Mouse (Mus musculus): ENCODE measurements at regions not wholly inside any gene's neighbourhood (a gene's known extent, or its start where the extent isn't known, plus 50 kb on each side); places are given as distances from the start of the nearest gene placed in this dataset.

DNA sequence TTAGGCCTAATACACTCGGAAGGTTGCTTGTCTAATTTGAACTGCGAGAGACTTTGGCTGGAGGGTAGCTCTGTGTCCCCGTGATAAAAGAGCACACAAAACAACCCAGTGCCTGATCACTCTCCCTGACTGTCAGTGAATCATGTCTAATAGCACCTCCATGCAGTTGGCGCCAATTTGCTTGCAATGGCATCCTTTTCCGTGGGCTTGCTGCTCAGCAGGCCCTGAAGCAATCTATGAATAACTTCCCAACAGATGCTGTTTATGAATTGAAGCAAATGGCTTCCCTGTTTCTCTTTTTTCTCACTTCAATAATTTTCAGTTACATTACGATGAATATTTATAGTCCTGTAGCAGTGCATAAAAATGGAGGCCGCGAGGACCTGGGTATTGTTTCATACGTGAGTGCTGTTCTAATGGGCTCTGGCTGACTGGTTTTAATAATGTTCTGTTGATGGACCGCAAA lies 112.9 kb upstream of the Fam19a1 start:
- no peaks in the 10 kb centered on the region for H3K4me1 ChIP-seq (ENCODE audit: control insufficient read depth, insufficient read depth, low read length)
- DNase-seq (ENCODE audit: low spot score, missing footprints) (no peak), ATAC-seq (ENCODE audit: low FRiP score) (no peak)
- no peak overlapping the region for H3K27ac ChIP-seq (ENCODE audit: low read depth, low read length)
- H3K27me3 ChIP-seq (ENCODE audit: control insufficient read depth, insufficient read depth, low read length), result no peaks in the 10 kb centered on the region
- no peak overlapping the region for H3K4me2 ChIP-seq
- WGBS, result 87% methylated on average over 10 of the region's 10 CpGs
- H3K9ac ChIP-seq (ENCODE audit: low read length), result no peak overlapping the region
- H3K36me3 ChIP-seq (ENCODE audit: control insufficient read depth, insufficient read depth, low read length), result no peaks in the 10 kb centered on the region
- H3K9me3 ChIP-seq (ENCODE audit: control insufficient read depth, low read length), result no peaks in the 10 kb centered on the region
- H3K4me3 ChIP-seq (ENCODE audit: low read depth, low read length), result no peak overlapping the region

DNA sequence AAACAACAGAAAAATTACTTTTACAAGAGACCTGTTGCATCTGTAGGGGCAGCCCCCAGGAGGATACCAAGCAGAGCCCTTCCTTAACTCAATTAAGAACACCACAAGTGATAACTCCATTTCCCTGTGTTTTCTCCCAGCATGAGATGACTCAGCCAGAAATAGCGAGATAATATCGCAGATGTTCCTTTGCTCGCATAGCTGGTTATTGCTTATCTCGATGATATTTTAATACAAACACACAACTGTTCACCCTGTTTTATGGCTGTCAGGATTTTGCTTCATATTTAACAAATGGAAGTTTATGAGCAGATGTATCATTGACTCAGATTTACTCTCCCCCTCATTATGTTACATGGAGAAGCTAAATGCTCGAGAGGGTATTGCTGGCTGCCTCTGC lies 101.7 kb upstream of the Fam19a1 start:
- no peak for DNase-seq (ENCODE audit: low spot score, missing footprints)
- Histone ChIP-seq H3K27ac (ENCODE audit: low read depth, low read length) (no peak overlapping the region), H3K9me3 (ENCODE audit: control insufficient read depth, low read length) (no peaks in the 10 kb centered on the region), H3K4me1 (ENCODE audit: control insufficient read depth, insufficient read depth, low read length) (no peaks in the 10 kb centered on the region), H3K9ac (ENCODE audit: low read length) (no peak overlapping the region), H3K27me3 (ENCODE audit: control insufficient read depth, insufficient read depth, low read length) (no peaks in the 10 kb centered on the region), H3K4me2 (no peak overlapping the region), H3K4me3 (ENCODE audit: low read depth, low read length) (no peak overlapping the region), H3K36me3 (ENCODE audit: control insufficient read depth, insufficient read depth, low read length) (no peaks in the 10 kb centered on the region)
- WGBS, result 88% methylated on average over 5 of the region's 5 CpGs
- ATAC-seq (ENCODE audit: low FRiP score), result no peak

DNA sequence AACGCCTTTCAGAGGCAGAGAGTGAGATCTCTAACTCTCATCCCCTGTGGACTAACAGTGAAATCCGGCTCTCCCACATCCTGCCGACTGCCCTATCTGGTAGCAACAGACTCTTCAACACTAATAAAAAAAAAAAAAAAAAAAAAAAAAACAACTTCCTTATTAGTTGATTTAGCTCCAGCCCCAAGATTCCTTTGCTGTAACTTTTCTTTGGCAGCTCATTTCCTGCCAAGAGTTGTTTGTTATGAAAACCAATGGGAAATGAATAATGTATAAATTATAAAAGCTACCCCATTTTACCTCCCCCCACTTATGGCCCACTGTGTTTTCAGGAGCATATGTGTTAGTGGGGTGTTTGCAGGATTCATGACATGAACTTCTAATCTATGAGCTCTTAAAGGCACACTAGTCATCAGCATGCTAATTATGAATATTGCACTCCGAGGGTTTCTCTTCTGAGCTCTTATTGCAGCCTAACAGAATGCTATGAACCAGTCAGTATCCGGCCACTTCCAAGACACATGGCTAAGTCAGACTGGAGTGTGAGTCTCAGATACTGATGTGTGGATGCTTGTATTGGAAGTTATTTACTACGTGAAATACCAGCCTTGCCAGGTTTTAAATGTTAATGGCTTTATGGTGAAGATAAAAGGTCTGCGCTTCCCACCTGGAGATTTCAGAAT lies 84.8 kb upstream of the Fam19a1 start:
- no peaks in the 10 kb centered on the region for H3K36me3 ChIP-seq (ENCODE audit: control insufficient read depth, insufficient read depth, low read length)
- no peaks in the 10 kb centered on the region for H3K9me3 ChIP-seq (ENCODE audit: control insufficient read depth, low read length)
- H3K4me1 ChIP-seq (ENCODE audit: control insufficient read depth, insufficient read depth, low read length), result no peaks in the 10 kb centered on the region
- no peak for ATAC-seq (ENCODE audit: low FRiP score)
- DNase-seq (ENCODE audit: low spot score, missing footprints), result no peak
- H3K4me2 ChIP-seq, result no peak overlapping the region
- no peaks in the 10 kb centered on the region for H3K27me3 ChIP-seq (ENCODE audit: control insufficient read depth, insufficient read depth, low read length)
- 86% methylated on average over 7 of the region's 7 CpGs for WGBS
- H3K4me3 ChIP-seq (ENCODE audit: low read depth, low read length), result no peak overlapping the region
- H3K27ac ChIP-seq (ENCODE audit: low read depth, low read length), result no peak overlapping the region
- H3K9ac ChIP-seq (ENCODE audit: low read length), result no peak overlapping the region

DNA sequence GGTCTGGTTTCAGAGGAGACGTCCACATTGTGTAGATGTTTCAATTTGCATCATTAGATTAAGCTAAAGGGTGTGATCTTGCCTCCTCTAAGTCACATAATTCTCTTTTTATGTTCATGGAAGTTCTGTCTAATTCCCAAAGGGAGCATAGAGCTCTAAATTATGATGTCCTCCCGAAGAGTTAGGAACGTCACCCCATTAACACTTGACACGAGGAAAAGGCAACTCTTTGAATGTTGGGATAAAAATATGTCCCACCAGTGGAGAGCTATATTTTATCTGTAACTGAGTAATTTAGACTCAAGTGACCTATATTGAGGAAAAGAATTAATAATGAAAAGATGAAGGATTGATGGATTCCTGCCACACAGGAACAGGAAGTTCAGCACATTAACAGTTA lies 69.2 kb upstream of the Fam19a1 start:
- Histone ChIP-seq H3K4me3 (ENCODE audit: low read depth, low read length) (no peak overlapping the region), H3K4me2 (no peak overlapping the region), H3K4me1 (ENCODE audit: control insufficient read depth, insufficient read depth, low read length) (no peaks in the 10 kb centered on the region), H3K9me3 (ENCODE audit: control insufficient read depth, low read length) (no peaks in the 10 kb centered on the region), H3K36me3 (ENCODE audit: control insufficient read depth, insufficient read depth, low read length) (no peaks in the 10 kb centered on the region), H3K9ac (ENCODE audit: low read length) (no peak overlapping the region), H3K27ac (ENCODE audit: low read depth, low read length) (no peak overlapping the region), H3K27me3 (ENCODE audit: control insufficient read depth, insufficient read depth, low read length) (no peaks in the 10 kb centered on the region)
- ATAC-seq (ENCODE audit: low FRiP score) (no peak), DNase-seq (ENCODE audit: low spot score, missing footprints) (no peak)
- WGBS, result 85% methylated on average over 4 of the region's 4 CpGs

DNA sequence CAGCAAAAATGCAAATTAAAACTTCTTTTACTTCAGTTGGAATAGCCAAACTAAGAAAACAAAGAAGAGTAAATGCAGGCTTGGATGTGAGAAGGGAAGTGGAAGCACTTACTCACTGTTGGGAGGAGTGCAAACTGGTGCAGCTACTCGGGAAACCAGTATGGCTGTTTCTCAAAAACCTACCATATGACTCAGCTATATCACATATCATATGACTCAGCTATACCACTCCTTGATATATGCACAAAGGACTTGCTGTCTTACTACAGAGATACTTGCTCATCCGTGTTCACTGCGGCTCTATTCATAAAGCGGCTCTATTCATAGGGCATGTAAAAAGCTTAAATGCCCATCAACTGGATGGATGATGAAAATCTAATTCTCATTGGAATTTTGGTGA lies 59.5 kb upstream of the Fam19a1 start:
- 87% methylated on average over 4 of the region's 4 CpGs for WGBS
- no peak for DNase-seq (ENCODE audit: low spot score, missing footprints)
- Histone ChIP-seq H3K4me1 (ENCODE audit: control insufficient read depth, insufficient read depth, low read length) (no peaks in the 10 kb centered on the region), H3K9ac (ENCODE audit: low read length) (no peak overlapping the region), H3K4me3 (ENCODE audit: low read depth, low read length) (no peak overlapping the region), H3K4me2 (no peak overlapping the region), H3K9me3 (ENCODE audit: control insufficient read depth, low read length) (no peaks in the 10 kb centered on the region), H3K27ac (ENCODE audit: low read depth, low read length) (no peak overlapping the region), H3K36me3 (ENCODE audit: control insufficient read depth, insufficient read depth, low read length) (no peaks in the 10 kb centered on the region), H3K27me3 (ENCODE audit: control insufficient read depth, insufficient read depth, low read length) (no peaks in the 10 kb centered on the region)
- ATAC-seq (ENCODE audit: low FRiP score), result no peak

DNA sequence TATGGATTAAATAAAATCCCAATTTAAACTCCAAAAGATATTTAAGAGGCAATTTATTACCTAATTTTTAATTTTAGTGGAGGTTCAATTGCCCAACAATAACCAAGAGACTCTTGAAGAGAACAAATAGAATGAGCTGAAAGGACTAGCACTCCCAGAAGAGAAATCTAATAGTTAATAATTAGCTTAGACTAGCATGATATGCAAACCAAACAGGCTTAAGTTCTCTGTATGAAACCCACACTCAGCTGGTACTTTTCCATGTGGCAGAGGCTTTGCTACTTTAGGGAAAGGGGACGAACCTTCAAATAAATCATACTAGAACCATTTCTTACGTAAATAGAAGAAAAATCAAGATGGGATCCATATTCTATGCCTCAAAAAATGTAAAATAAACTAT lies 55.9 kb upstream of the Fam19a1 start:
- Histone ChIP-seq H3K4me3 (ENCODE audit: low read depth, low read length) (no peak overlapping the region), H3K27me3 (ENCODE audit: control insufficient read depth, insufficient read depth, low read length) (no peaks in the 10 kb centered on the region), H3K27ac (ENCODE audit: low read depth, low read length) (no peak overlapping the region), H3K4me2 (no peak overlapping the region), H3K4me1 (ENCODE audit: control insufficient read depth, insufficient read depth, low read length) (no peaks in the 10 kb centered on the region), H3K36me3 (ENCODE audit: control insufficient read depth, insufficient read depth, low read length) (no peaks in the 10 kb centered on the region), H3K9me3 (ENCODE audit: control insufficient read depth, low read length) (no peaks in the 10 kb centered on the region), H3K9ac (ENCODE audit: low read length) (no peak overlapping the region)
- 87% methylated on average over 2 of the region's 2 CpGs for WGBS
- no peak for DNase-seq (ENCODE audit: low spot score, missing footprints)
- no peak for ATAC-seq (ENCODE audit: low FRiP score)

DNA sequence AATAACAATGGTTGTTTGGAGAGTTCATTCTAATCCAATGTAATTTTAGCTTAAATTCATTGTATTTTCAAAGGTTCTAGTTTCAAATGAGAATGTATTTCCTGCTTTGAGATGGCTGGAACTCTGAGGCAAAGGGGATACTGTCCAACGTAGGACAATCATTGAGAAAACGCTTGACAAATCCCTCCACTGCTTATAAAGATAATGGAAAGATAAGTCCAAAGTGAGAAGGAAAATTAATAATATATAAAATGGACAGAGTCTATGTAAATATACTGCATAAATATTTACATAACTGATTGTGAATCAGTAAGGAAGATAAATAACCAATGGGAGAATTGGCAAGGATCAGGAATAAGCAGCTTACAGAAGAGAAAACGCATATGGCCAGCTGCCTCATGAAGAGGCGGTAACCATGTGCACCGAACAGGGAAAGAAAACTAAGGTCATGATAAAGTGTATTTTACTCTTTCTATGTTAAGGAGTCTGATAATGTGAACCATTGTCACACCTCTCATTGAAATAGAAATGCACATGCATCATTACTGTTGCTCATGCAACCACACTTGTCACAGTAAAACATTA lies 55.3 kb upstream of the Fam19a1 start:
- 92% methylated on average over 5 of the region's 5 CpGs for WGBS
- DNase-seq (ENCODE audit: low spot score, missing footprints), result no peak
- no peak for ATAC-seq (ENCODE audit: low FRiP score)

DNA sequence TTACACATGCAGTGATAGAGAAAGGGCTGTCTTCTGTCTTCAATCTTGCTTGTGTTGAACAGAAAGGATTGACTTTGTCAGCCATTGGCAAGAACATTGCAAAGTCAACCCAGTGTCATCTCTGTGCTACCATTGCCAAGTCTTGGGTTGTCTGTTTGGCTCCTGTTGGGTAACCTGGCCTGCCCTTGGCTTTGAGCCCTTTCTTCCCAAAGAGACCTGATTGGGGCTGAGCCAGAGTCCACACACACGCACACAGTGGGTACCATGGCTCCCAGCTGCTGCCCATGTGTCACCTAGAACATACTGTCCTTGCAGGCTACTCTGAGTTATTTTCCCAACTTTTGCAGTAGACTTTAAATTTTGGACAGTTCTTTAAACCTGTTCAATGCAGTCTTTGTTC lies 51.0 kb upstream of the Fam19a1 start:
- 89% methylated on average over 1 of the region's 1 CpGs for WGBS
- Histone ChIP-seq H3K4me1 (ENCODE audit: control insufficient read depth, insufficient read depth, low read length) (no peaks in the 10 kb centered on the region), H3K9me3 (ENCODE audit: control insufficient read depth, low read length) (no peaks in the 10 kb centered on the region), H3K27me3 (ENCODE audit: control insufficient read depth, insufficient read depth, low read length) (no peaks in the 10 kb centered on the region), H3K36me3 (ENCODE audit: control insufficient read depth, insufficient read depth, low read length) (no peaks in the 10 kb centered on the region), H3K4me2 (no peak overlapping the region), H3K4me3 (ENCODE audit: low read depth, low read length) (no peak overlapping the region), H3K9ac (ENCODE audit: low read length) (no peak overlapping the region), H3K27ac (ENCODE audit: low read depth, low read length) (no peak overlapping the region)
- ATAC-seq (ENCODE audit: low FRiP score) (no peak), DNase-seq (ENCODE audit: low spot score, missing footprints) (no peak)

More for the DNA sequence above, 55.3 kb upstream of the Fam19a1 start:
- Histone ChIP-seq H3K4me3 (ENCODE audit: low read depth, low read length) (no peak overlapping the region), H3K9ac (ENCODE audit: low read length) (no peak overlapping the region), H3K27ac (ENCODE audit: low read depth, low read length) (no peak overlapping the region), H3K4me1 (ENCODE audit: control insufficient read depth, insufficient read depth, low read length) (no peaks in the 10 kb centered on the region), H3K9me3 (ENCODE audit: control insufficient read depth, low read length) (no peaks in the 10 kb centered on the region), H3K27me3 (ENCODE audit: control insufficient read depth, insufficient read depth, low read length) (no peaks in the 10 kb centered on the region), H3K4me2 (no peak overlapping the region), H3K36me3 (ENCODE audit: control insufficient read depth, insufficient read depth, low read length) (no peaks in the 10 kb centered on the region)

Measured in midbrain, embryonic 11.5 days (tissue).